Mouse (Mus musculus) forebrain, embryonic 10.5 days (tissue): Measurements from ENCODE around the gene Colgalt2. TPM values are rescaled to one million over a fixed set of nuclear protein-coding genes. Genes with fewer than 3 reads are reported as not detected.

Experiments
- DNase-seq: peaks from one replicate; pipeline ENCODE4 v3.0.0-alpha.2; 2017; ENCODE audit warnings: low spot score; ENCODE audit errors: extremely low spot score
- H3K27ac ChIP-seq: fragments of 300-500 bp; sonication (generic); 2 replicates; pipeline ENCODE4 v1.5.1; 2016; ENCODE audit warnings: mild to moderate bottlenecking
- H3K27me3 ChIP-seq: fragments of 300-500 bp; sonication (generic); 2 replicates; pipeline ENCODE4 v1.6.1; 2016; ENCODE audit warnings: mild to moderate bottlenecking; ENCODE audit not compliant: poor library complexity, severe bottlenecking
- H3K36me3 ChIP-seq: fragments of 300-500 bp; sonication (generic); replicated peaks from 2 replicates; pipeline ENCODE4 v1.6.1; 2016; ENCODE audit warnings: mild to moderate bottlenecking, moderate library complexity
- H3K4me1 ChIP-seq: fragments of 300-500 bp; sonication (generic); 2 replicates; pipeline ENCODE4 v1.6.1; 2016
- H3K4me3 ChIP-seq: fragments of 300-500 bp; sonication (generic); 2 replicates; pipeline ENCODE4 v1.5.1; 2016; ENCODE audit warnings: mild to moderate bottlenecking, moderate library complexity
- H3K9me3 ChIP-seq: fragments of 300-500 bp; sonication (generic); 2 replicates; pipeline ENCODE4 v1.6.1; 2016; ENCODE audit warnings: mild to moderate bottlenecking, moderate library complexity
- WGBS: fragments of 180-500 bp; shearing (Covaris S2); methylation state at CpG from one replicate; pipeline ENCODE4 v1.1.7; 2016; 5-methylcytosine and 5-hydroxymethylcytosine counted together
- polyA plus RNA-seq: library from polyadenylated mRNA; unstranded; fragments of >200 nt; fragmentation: Nextera tagmentation; extraction: Ambion mirVana; gene quantifications from 2 replicates; pipeline ENCODE4 v1.2.1, GENCODE M21; 2016

The Colgalt2 gene
- polyA plus RNA-seq, 1 experiment from 2014 or later = 1.2 TPM

DNA sequence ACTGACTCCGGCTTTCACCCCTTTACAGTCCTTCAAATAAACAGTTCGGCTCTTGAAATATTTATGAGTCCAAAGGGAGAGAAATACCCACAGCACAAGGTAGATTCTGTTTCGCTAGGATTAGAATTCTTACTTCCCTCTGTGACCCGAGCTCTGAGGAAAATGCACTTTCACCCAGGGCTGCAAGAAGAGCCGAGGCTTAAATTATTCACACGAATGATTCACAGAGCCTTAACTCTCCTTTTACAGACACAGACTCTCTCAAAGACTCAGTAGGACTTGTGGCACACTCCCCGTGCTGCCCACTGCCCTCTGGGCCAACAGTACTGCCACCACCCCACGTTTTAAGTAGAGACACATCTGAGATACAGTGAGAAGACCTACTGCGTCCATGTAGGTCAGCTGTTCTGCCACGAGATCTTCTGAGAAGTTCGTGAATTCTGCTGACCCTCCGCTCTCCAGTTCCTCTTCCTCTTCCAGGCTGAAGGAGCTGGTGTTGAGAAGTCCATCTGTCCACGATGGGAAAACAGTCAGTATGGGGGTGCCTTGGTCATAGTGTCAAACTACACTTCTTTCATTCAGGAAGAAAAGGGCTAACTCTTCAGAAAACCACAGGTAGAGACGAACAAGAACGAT is 154.4 kb downstream of the Colgalt2 start:
- Histone ChIP-seq H3K9me3 (no peaks in the 10 kb centered on the region), H3K27me3 (no peaks in the 10 kb centered on the region), H3K36me3 (peaks cover 47% of the 10 kb centered on the region), H3K27ac (peak overlapping the region; percentile 9; the same call in 1 of the 2 replicates), H3K4me1 (peaks cover 38% of the 10 kb centered on the region), H3K4me3 (no peak overlapping the region)
- 81% methylated on average over 15 of the region's 15 CpGs for WGBS
- DNase-seq = no peak

DNA sequence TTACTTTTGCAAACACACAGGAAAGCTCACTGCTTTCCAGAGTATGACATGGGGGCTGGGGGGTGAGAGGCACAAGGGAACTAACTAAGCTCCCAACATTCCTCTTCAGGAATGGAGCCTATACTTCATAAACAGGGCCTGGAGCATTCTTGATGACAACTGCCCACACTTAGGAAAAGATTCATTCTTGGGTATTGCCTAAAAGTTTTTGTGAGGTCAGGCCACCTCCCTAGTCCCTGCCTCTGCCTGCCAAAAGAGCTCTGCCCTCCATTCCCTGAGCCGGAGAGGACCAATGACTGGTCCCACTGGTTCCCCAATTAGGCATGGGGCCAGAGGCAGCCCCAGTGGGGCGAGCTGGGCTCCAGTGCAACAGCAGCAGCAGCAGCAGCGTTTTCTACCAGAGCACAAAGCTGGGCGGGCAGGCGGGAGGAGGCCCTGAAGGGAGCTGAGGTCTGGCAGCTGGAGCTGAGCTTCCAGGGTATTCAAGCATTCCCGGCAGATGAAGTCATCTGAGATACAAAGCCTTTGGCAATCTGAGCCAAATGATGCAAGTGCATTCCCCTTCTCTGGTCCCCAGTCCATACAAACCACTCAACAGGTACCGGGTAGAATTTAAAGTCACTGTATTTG is 156.4 kb downstream of the Colgalt2 start:
- Histone ChIP-seq H3K27me3 (no peaks in the 10 kb centered on the region), H3K36me3 (peaks cover 36% of the 10 kb centered on the region), H3K4me1 (peaks cover 40% of the 10 kb centered on the region), H3K9me3 (no peaks in the 10 kb centered on the region), H3K27ac (peak overlapping the region; percentile 88), H3K4me3 (peak overlapping the region; percentile 18; the same call in 1 of the 2 replicates)
- peak; percentile 72 for DNase-seq
- 24% methylated on average over 7 of the region's 7 CpGs for WGBS

DNA sequence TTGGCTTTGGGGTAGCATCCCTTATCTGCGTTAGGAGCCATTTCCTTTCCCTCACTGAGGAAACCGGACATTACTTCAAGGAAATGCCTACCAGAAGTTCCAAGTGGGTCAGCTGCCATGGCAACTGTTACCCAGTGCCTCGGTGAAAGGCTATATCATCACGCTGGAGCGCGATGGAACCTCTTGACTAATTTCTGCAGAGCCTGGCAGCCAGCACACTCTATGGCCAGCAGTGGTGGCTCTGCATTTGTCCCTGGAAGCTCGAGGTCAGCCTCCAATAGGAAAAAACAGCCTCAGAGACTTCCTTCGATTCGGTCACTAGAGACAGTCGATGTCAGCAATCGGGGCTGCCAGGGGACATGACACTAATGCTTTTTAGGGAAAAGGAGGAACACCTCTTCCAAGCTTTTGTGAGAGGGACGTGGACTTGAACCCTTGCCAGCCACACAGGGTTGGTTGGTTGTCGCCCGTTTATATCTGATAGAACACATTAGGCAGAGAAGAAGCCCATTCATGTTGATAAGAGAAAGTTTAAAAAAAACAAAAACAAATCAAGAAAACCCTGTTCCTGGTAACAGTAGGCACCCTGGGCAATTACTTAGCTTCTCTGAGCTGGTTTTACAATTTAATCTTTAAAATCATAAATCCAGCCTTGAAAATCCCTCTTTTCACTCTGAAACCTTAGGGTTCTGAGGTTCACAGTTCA is 157.1 kb downstream of the Colgalt2 start:
- no peak for DNase-seq
- Histone ChIP-seq H3K9me3 (no peaks in the 10 kb centered on the region), H3K4me1 (peaks cover 44% of the 10 kb centered on the region), H3K36me3 (peaks cover 29% of the 10 kb centered on the region), H3K27me3 (no peaks in the 10 kb centered on the region), H3K27ac (peak overlapping the region; percentile 88), H3K4me3 (no peak overlapping the region)
- WGBS = 68% methylated on average over 14 of the region's 14 CpGs

Other genes with a start within 250 kb of the Colgalt2 start
- gene Tsen15, start 13.1 kb upstream of the Colgalt2 start, polyA plus RNA-seq = 94.8 and 102 TPM in 2 replicates